Mouse (Mus musculus) adrenal gland, adult 2 months (tissue): Measurements from ENCODE around the gene Rapgef5. TPM values are rescaled to one million over a fixed set of nuclear protein-coding genes. Genes with fewer than 3 reads are reported as not detected.
A peak's percentile ranks its signal among the peaks of the same experiment; 100 is the strongest.

Experiments used
- DNase-seq: peaks from one replicate; pipeline ENCODE4 v3.0.0; 2021
- polyA plus RNA-seq: library from polyadenylated mRNA; depleted of rRNA; stranded (reverse); fragments of >200 nt; gene quantifications from 2 replicates; pipeline ENCODE4 v1.2.3, GENCODE M21; 2012
- total RNA-seq, 2 experiments: library from RNA; stranded (reverse); gene quantifications; 2 replicates each; pipeline ENCODE4 v1.2.3; 2021

Rapgef5 gene
- total and polyA plus RNA-seq, 3 experiments = 9.4 to 39.4 (median 36.1) TPM

GRCm38 (mm10) chr12:117669610-117670400 is 153.5 kb downstream of the Rapgef5 start:
- no peak for DNase-seq

- DNase-seq = no peak
These were observed 156.9 kb downstream of the Rapgef5 start for GRCm38 (mm10) chr12:117673188-117673587.

DNA sequence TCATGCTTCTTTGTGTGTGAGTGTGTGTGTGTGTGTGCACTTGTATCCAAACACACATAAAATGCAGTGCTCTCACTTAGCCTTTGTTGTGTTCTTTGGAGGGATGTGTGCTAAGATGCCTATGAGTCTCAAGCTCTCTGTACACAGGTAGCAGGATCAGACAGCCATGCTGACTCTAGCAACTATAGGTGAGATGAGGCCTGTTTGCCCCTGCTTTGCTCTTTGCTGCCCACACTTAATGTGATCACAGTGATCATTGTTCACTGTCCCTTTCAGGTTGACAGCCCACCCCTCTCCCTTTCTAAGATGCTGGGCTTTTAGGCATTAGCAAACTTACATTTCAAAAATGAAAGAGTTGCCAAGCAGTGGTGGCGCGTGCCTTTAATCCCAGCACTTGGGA is 158.2 kb downstream of the Rapgef5 start:
- DNase-seq = no peak

DNA sequence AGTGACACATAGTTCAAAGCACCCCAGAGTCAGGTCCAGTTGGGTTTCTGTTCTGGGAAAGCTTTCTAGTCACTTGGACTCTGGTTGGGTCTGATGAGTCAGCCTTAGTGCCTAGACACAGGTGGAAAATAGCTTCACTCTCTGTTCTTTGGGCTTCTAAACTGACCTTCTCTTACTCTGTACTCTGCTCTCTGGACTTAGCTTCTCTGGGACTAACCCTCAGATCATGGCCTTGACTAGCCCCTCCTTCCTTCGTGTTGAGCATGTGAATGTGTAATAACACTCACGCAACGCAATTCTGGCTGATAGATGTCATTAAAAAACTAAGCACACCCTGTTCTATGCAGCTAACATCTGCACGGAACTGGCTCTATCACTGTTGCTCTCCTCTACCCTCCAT is 160.0 kb downstream of the Rapgef5 start:
- DNase-seq = no peak

DNA sequence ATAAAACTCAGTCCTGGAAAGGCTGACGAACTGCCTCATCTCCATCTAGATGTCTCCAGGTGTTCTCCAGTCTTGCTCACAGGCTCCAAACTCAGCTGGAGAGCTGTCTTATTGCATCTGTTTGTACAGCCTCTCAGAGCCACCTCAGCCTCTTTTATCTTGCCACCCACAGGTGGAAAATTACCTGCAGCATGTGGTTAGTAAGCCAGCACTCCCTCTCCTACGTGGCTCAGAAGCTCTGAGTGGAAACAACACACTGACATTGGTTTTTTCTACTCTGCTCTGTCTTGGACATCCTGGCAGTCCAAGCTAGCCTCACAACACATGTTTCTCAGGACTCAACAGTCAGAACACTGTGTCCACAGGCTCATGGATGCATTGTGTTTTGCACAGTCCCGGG is 162.6 kb downstream of the Rapgef5 start:
- no peak for DNase-seq

DNA sequence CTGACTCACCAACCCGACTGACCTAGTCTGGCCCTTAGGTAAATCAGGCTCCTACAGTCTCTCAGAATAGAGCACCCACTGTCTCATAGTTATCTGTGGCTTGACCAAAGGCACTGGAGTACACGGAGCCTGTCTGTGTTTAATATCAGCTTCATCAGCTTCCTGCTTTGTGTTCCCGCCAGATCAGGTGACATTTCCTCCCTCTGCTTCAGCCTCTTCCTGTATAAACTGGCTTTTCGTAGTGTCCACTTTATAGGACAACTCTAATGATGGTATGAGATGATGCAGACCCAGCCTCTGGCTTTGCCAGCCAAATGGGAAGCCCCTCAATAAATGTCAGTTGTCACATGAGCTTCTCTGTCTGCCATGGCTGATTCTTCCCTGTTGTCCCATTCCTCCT is 163.5 kb downstream of the Rapgef5 start:
- DNase-seq = no peak

DNA sequence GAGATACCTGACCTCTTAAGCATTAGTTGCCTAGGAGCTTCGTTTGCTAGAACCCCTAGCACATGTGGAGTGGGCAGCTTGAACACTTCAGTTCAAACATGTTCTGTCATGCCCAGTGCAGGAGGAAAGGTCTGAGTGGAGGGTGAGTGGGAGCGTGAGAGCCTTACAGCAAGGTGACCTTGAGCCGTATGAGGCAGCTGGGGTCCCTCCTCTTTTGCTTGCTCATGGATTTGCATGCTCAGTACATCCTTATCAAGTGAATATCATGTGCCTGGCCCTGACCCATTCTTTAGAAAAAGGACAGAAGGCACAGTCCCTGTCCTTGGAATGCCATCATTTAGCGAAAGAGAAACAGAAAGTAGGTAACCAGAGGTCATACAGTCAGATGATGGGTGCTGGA is 165.0 kb downstream of the Rapgef5 start:
- DNase-seq = peak; percentile 54

DNA sequence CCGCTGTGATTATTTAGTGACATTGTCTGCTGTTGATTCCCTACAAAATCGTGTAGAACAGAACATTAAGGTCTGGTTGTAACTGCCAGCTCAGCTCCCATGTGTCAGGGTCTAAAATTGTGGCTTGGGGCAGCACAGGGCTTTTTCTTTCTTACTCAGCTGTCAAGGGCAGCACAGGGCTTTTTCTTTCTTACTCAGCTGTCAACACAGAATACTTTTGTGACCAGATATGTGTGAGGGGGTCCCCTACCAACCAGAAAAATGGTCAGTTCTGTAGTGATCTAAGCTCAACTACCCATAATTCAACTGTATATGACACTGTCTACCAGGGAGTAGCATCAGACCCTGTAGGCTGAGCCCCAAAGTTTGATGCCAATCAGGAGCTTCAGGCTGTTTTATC is 167.1 kb downstream of the Rapgef5 start:
- no peak for DNase-seq

GRCm38 (mm10) chr12:117683984-117684383 is 167.7 kb downstream of the Rapgef5 start:
- no peak for DNase-seq

DNA sequence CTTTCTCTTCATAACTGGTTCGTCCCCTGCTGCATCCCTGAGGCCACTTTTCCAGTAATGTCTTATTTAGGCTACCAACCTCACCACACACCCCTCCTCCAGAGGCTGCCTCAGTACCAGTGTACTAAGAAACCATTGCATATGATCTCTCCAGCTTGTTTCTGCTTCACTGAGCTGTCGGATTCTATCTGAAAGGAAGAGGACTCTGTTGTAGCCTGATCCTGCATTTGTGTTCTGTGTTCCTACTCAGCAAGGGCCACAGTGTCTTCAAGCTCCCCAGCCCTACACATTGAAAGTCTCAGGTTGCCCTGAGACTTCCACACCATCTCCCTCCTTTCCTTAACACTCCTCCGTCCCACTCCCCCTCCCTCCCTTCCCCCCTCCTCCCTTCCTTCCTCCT is 168.5 kb downstream of the Rapgef5 start:
- no peak for DNase-seq

- no peak for DNase-seq
These were observed 169.1 kb downstream of the Rapgef5 start for GRCm38 (mm10) chr12:117685336-117685735.

GRCm38 (mm10) chr12:117686732-117687131 is 170.5 kb downstream of the Rapgef5 start:
- no peak for DNase-seq

DNA sequence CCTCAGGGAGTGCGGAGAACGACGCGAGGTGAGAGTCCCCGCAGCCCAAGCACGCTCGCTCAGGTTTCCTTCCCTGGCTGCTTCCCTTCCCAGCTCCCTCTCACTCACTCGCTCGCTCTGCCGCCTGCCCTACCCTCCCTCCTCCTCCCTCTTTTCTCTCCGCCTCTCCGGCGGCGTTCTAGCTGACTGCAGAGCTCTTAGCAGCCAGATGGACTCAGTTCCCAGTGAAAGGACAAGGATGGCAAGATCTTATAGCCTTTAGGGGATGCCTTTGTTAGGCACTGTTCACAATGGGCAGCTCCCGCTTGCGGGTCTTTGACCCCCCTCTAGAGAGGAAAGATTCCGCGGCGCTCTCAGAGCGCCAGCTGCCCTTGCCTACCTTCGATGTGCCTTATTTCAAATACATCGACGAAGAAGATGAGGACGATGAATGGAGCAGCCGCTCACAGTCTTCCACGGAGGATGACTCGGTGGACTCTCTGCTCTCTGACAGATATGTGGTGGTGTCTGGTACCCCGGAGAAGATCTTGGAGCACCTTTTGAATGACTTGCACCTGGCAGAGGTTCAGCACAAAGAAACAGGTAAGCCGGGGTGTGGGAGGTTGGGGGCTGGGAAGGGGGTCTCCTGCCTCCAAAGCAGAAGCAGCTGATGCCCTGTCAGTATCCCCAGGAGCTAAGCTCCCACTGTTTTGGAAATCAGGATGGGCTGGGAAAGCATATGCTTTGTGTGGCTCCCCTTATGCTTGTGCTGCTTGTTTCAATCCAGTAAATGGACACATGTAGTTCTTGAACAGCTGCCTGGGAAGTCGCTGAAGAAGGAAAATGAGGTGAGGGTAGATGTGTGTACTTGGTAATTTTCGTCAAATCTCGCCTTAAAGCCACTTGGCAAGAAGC is 172.6 kb downstream of the Rapgef5 start:
- peak; percentile 45 for DNase-seq

GRCm38 (mm10) chr12:117691336-117691735 is 175.1 kb downstream of the Rapgef5 start:
- no peak for DNase-seq

DNA sequence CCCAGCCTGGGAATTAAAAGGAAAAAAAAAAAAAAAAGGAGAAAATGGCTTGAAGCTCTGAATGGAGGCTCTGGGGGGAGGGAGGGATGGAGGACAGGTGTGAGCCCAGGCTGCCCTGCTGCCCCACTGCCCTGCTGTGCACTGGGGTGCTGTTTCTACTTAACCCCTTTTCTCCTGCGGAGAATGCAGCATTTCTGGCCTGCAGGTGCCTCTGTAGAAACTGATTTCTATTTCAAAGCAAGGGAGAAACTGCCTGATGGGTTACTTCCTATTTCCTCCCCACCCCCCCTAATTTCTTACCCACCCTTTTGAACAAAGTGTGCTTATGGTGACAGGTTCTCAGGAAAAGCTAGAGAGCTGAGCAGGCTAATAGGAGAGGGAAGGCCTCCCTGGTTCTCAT is 176.5 kb downstream of the Rapgef5 start:
- DNase-seq = no peak

GRCm38 (mm10) chr12:117699950-117700665 is 183.8 kb downstream of the Rapgef5 start:
- no peak for DNase-seq

- DNase-seq = no peak
These were observed 184.6 kb downstream of the Rapgef5 start for GRCm38 (mm10) chr12:117700927-117701326.

DNA sequence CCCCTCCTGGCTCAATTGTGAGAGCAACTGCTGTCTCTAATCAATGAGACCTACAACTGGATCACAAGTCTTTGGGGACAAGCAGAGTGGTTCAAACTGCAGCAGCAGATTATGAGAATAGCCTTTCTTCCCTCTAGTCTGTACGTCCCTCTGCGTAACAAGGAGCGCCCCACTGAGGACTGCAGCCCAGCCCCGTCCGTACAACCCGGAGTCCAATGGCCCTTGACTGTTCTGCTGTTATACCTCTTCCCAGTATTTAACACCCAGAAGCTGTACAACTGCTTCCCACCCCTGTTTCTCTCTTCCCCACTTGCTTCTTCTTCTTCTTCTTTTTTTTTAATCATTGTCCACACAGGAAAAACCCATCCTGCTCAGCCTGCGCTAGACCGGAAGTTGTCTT is 186.0 kb downstream of the Rapgef5 start:
- no peak for DNase-seq

DNA sequence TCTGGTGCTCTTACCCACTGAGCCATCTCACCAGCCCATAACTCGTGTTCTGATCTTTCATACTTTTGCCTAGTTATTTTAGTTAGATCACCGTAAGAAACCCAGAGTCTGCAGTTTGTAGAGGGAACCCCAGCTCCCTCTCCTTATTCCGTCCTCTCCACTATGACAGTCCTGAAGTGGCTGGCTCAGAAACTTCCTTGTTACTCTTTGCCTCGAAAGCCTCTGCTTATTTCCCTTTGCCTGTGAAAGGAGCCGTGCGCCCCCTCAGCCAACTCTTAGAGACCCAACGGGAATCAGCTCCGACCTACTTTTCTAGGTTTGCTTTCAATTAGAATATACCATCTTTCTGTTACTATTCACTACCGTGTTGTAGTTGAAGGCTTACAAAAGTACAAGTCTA is 186.6 kb downstream of the Rapgef5 start:
- DNase-seq = no peak

DNA sequence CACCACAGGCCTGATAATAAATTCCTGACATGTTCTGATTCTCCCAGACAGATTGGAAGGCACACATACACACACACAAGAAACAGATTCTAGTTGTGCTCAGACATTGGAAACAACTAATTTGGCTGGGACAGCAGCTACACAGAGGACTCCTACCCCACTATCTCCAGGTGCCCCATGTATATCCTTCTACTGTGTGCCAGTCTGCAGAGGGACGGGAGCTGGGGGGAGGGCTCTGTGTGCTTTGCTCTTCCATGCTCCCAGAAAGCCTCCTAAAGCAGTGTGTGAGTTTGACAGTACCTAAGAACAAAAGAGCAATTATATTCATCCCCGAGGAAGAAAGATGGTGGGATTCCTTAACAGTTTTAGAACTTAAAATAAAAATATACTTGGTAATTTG is 187.1 kb downstream of the Rapgef5 start:
- no peak for DNase-seq

GRCm38 (mm10) chr12:117705308-117705707 is 189.0 kb downstream of the Rapgef5 start:
- no peak for DNase-seq

DNA sequence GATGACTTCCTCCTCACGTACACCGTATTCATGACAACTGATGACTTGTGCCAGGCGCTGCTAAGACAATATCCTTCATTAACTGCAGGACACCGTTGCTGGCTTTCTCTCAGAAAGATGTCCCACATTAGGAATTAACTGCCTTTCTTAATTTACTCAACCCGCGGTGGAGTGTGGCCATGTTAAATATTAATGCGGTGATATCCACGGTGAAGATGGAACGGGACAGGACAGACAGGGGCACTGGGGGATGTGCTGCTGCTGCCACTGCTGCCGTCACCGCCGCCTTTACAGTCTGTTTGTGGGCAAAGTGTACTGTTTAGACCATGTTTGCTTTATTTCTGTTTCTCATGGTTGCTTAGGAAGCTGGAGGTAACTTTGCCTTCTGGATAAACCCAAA is 193.0 kb downstream of the Rapgef5 start:
- DNase-seq = no peak

DNA sequence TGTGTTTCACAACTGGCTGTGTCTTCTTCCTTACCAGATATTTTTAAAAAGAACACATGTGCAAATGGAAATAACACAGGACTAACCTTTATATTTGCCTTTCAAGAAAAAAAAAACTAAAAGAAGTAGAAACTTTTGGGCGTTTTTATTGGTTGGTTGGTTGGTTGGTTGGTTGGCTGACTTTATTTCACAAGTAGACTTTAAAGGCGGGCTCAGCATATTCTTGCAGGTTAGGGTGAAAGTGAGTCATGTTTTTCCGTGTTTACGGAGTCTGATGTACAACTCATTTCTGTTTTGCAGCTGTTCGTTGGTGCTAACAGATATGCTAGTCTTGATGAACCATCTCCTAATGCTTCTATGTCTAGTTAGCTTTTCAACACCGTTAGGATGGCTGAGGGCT is 196.2 kb downstream of the Rapgef5 start:
- DNase-seq = no peak
